Mouse (Mus musculus): ENCODE results near the gene Ipcef1. TPM values are rescaled to one million over a fixed set of nuclear protein-coding genes. Genes with fewer than 3 reads are reported as not detected.
A peak's percentile ranks its signal among the peaks of the same experiment; 100 is the strongest.
"Not testable (repeated sequence)": the region's sequence is repeated elsewhere in the genome, so short reads cannot be mapped to it uniquely, and the experiment has no call there.

Gene Ipcef1
- polyA plus RNA-seq, 1 experiment from 2014 or later, result 2.2 TPM

DNA sequence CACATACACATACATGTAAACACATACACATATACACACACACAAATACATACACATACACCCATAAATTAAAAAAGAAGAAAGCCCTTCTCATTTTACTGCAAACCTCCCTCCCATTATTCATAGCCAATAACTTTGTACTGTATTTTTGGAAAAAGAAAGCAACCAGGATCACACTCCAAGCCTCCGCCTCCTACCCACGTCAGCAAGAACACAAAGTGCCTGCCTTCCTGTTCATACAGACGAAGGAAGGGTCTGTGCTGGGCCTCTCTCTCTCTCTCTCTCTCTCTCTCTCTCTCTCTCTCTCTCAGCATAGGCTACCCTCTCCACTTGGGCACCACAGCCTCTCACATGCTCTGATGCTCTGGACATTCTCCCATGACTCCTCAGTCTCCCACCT, 156.5 kb downstream of the Ipcef1 start:
- ATAC-seq, result no peak
- Histone ChIP-seq H3K4me2 (ENCODE audit: low read length) (no peak overlapping the region), H3K36me3 (ENCODE audit: control insufficient read depth, insufficient read depth) (no peaks in the 10 kb centered on the region), H3K27ac (ENCODE audit: low read length) (no peak overlapping the region), H3K9ac (replicated peaks; ENCODE audit: low read depth, low read length) (no peak overlapping the region), H3K4me1 (replicated peaks; ENCODE audit: control insufficient read depth, insufficient read depth, low read length) (no peaks in the 10 kb centered on the region), H3K27me3 (replicated peaks; ENCODE audit: control insufficient read depth, insufficient read depth, low read length) (no peaks in the 10 kb centered on the region), H3K4me3 (replicated peaks; ENCODE audit: low read length) (no peak overlapping the region), H3K9me3 (ENCODE audit: control insufficient read depth, low read length) (no peaks in the 10 kb centered on the region)
- WGBS, result 69% methylated on average over 3 of the region's 3 CpGs

DNA sequence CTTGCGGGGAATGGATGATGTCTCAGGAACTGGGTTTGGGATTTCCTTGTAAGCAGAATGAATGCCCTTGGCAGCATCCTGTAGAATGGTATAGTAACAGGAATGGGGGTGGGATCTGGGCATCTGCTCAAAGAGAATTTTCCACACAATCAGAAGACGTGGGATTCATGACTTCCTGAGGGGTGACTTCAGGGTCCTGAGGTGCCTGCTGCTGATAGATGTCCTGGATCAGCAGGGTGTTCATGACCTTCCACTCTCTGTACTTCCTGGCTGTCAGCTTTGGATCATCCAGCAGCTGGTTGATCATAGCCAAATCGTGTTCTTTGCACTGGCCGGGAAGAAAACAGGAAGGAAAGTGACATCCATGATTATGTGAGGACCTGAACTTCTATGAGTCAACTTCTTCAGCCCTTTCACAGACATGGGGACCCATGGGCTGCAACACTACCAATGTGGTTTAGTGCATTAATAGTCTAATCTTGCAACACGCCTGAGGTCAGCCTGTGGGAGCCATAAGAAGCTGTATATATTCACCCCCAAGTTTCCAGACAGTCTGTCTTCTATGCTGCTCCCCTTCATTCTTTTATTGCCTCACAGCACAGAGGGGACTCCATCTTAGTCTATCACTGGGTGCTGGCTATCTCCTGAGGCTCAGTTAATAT, 161.8 kb downstream of the Ipcef1 start:
- H3K36me3 ChIP-seq (ENCODE audit: control insufficient read depth, insufficient read depth), result no peaks in the 10 kb centered on the region
- no peak overlapping the region for H3K27ac ChIP-seq (ENCODE audit: low read length)
- 79% methylated on average over 5 of the region's 5 CpGs for WGBS
- H3K9me3 ChIP-seq (ENCODE audit: control insufficient read depth, low read length), result no peaks in the 10 kb centered on the region
- H3K4me2 ChIP-seq (ENCODE audit: low read length), result no peak overlapping the region
- no peaks in the 10 kb centered on the region for H3K4me1 ChIP-seq (replicated peaks; ENCODE audit: control insufficient read depth, insufficient read depth, low read length)
- H3K9ac ChIP-seq (replicated peaks; ENCODE audit: low read depth, low read length), result no peak overlapping the region
- no peak for ATAC-seq
- H3K4me3 ChIP-seq (replicated peaks; ENCODE audit: low read length), result no peak overlapping the region
- H3K27me3 ChIP-seq (replicated peaks; ENCODE audit: control insufficient read depth, insufficient read depth, low read length), result no peaks in the 10 kb centered on the region

DNA sequence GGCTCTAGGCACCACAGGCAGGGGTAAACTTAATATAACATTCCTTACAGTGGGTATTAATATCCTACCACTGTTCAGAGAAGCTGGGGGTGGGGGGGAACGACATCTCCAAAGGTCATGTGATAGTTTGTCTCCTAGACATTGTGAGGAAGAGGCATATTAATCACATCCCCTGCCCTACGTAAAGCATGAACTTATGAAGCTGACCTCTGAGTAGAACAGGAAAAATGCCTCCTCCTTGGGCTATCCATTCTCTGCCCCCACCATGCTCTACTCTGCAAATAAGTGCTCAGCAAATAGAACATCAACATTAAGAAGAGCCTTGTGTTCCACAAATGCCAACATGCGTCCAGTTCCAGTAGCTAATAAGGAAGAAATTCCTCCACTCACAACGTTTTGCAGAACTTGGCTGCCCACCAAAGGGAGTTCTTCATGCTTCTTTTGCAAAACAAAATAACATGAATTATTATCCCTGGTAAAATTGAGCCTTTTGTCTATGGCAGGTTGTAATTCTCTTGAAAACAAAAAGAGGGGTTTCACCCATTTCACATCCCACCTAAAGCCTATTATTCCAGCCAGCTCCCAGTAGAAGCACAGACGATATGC, 162.5 kb downstream of the Ipcef1 start:
- Histone ChIP-seq H3K9me3 (ENCODE audit: control insufficient read depth, low read length) (no peaks in the 10 kb centered on the region), H3K9ac (replicated peaks; ENCODE audit: low read depth, low read length) (no peak overlapping the region), H3K4me1 (replicated peaks; ENCODE audit: control insufficient read depth, insufficient read depth, low read length) (no peaks in the 10 kb centered on the region), H3K27ac (ENCODE audit: low read length) (no peak overlapping the region), H3K4me3 (replicated peaks; ENCODE audit: low read length) (no peak overlapping the region), H3K4me2 (ENCODE audit: low read length) (no peak overlapping the region), H3K27me3 (replicated peaks; ENCODE audit: control insufficient read depth, insufficient read depth, low read length) (no peaks in the 10 kb centered on the region), H3K36me3 (ENCODE audit: control insufficient read depth, insufficient read depth) (no peaks in the 10 kb centered on the region)
- no peak for ATAC-seq
- 49% methylated on average over 5 of the region's 5 CpGs for WGBS

DNA sequence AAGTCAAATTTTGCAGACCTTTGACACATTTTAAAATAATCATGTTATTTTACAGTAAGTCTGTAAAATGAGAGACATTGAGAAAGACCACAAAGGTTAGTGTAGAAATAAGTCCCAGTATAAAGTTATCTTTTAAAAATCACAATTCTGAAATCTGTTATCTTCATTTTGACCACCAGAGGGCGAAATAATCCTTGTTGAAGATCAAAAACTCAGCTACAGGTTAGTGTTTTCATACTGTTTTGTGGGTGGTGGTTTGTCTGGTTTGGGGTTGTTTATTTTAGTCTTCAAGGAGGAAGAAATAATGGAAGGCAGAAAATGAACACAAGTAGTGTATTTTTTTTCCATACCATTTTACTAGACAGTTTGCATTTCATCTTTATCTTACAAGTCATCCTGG, 166.8 kb downstream of the Ipcef1 start:
- ATAC-seq, result peak; percentile 23; the same call in 1 of the 2 replicates
- Histone ChIP-seq H3K4me3 (replicated peaks; ENCODE audit: low read length) (no peak overlapping the region), H3K4me1 (replicated peaks; ENCODE audit: control insufficient read depth, insufficient read depth, low read length) (no peaks in the 10 kb centered on the region), H3K4me2 (ENCODE audit: low read length) (no peak overlapping the region), H3K36me3 (ENCODE audit: control insufficient read depth, insufficient read depth) (no peaks in the 10 kb centered on the region), H3K27me3 (replicated peaks; ENCODE audit: control insufficient read depth, insufficient read depth, low read length) (no peaks in the 10 kb centered on the region), H3K27ac (ENCODE audit: low read length) (no peak overlapping the region), H3K9ac (replicated peaks; ENCODE audit: low read depth, low read length) (no peak overlapping the region), H3K9me3 (ENCODE audit: control insufficient read depth, low read length) (no peaks in the 10 kb centered on the region)
- WGBS, result 0% methylated on average over 1 of the region's 1 CpGs

DNA sequence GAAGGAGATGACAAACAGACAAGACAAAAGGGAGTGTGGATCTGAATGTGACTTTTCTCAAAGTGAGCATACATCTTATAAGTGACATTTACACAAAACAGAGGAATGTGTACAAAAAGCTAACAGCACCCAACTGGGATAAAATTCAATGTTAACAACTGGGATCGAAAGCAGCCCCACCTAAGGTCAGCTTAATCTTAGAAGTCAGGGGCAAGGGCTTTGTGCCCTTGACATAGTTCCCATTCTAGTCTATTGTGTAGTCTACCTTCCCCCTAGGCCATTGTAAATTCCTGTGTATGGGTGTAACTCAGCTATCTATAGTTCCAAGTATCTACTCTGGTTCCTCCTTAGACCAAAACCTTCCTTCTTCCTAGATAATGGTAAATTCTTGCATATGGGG, 170.2 kb downstream of the Ipcef1 start:
- H3K36me3 ChIP-seq (ENCODE audit: control insufficient read depth, insufficient read depth); H3K9ac ChIP-seq (replicated peaks; ENCODE audit: low read depth, low read length); H3K4me1 ChIP-seq (replicated peaks; ENCODE audit: control insufficient read depth, insufficient read depth, low read length); H3K4me3 ChIP-seq (replicated peaks; ENCODE audit: low read length); H3K4me2 ChIP-seq (ENCODE audit: low read length); H3K27me3 ChIP-seq (replicated peaks; ENCODE audit: control insufficient read depth, insufficient read depth, low read length); ATAC-seq; H3K9me3 ChIP-seq (ENCODE audit: control insufficient read depth, low read length); H3K27ac ChIP-seq (ENCODE audit: low read length): not testable (repeated sequence)
- 96% methylated on average over 1 of the region's 1 CpGs for WGBS

DNA sequence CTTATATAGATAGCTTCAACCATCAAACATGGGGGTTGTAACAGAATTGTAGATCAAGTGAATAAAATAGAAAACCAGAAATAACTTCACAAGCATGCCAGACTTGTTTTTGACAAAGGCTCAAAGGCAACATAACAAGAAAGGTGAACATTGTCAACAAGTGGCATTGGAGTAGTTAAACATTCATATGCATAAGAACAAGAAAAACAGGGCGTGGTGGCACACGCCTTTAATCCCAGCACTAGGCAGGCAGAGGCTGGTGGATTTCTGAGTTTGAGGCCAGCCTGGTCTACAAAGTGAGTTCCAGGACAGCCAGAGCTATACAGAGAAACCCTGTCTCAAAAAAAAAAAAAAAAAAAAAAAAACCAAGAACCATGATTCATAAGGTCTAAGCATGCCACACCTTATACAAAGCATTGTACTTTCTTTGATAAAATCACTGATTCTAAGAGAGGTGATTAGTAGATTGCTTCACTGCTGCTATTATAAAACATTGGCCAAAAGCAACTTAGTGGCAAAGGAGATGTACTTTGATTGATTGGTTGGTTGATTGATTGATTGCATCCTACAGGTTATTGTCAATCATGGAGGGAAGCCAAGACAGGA, 173.9 kb downstream of the Ipcef1 start:
- Histone ChIP-seq H3K36me3 (ENCODE audit: control insufficient read depth, insufficient read depth) (no peaks in the 10 kb centered on the region), H3K4me2 (ENCODE audit: low read length) (no peak overlapping the region), H3K27me3 (replicated peaks; ENCODE audit: control insufficient read depth, insufficient read depth, low read length) (no peaks in the 10 kb centered on the region), H3K9ac (replicated peaks; ENCODE audit: low read depth, low read length) (no peak overlapping the region), H3K27ac (ENCODE audit: low read length) (no peak overlapping the region), H3K9me3 (ENCODE audit: control insufficient read depth, low read length) (no peaks in the 10 kb centered on the region), H3K4me1 (replicated peaks; ENCODE audit: control insufficient read depth, insufficient read depth, low read length) (no peaks in the 10 kb centered on the region), H3K4me3 (replicated peaks; ENCODE audit: low read length) (no peak overlapping the region)
- no peak for ATAC-seq
- 89% methylated on average over 2 of the region's 2 CpGs for WGBS

DNA sequence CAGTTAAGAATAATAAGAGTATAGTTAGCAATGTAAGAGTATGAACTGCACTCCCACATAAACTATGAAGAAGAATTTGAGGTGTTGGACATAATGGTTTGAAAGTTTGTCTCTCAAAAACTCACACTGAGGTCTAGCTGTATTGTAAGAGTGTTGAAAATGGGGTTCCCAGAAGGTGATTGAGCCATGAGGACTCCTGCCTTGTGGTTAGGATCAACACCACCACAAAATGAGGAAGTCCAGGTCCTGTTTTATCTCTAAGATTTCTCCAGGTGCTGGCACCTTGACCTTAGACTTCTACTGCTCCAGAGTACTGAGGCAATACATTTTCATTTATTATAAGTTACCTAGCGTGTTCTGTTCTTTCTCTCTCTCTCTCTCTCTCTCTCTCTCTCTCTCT, 178.4 kb downstream of the Ipcef1 start:
- no peaks in the 10 kb centered on the region for H3K27me3 ChIP-seq (replicated peaks; ENCODE audit: control insufficient read depth, insufficient read depth, low read length)
- ATAC-seq, result no peak
- H3K27ac ChIP-seq (ENCODE audit: low read length), result no peak overlapping the region
- no peak overlapping the region for H3K4me2 ChIP-seq (ENCODE audit: low read length)
- WGBS, result 85% methylated on average over 1 of the region's 1 CpGs
- H3K36me3 ChIP-seq (ENCODE audit: control insufficient read depth, insufficient read depth), result no peaks in the 10 kb centered on the region
- H3K9me3 ChIP-seq (ENCODE audit: control insufficient read depth, low read length), result peaks cover 3% of the 10 kb centered on the region; the same call in 1 of the 2 replicates
- H3K4me3 ChIP-seq (replicated peaks; ENCODE audit: low read length), result no peak overlapping the region
- 0 out of 2 replicates have a peak, but pooled peaks cover 2% of the 10 kb centered on the region for H3K4me1 ChIP-seq (replicated peaks; ENCODE audit: control insufficient read depth, insufficient read depth, low read length)
- H3K9ac ChIP-seq (replicated peaks; ENCODE audit: low read depth, low read length), result no peak overlapping the region

DNA sequence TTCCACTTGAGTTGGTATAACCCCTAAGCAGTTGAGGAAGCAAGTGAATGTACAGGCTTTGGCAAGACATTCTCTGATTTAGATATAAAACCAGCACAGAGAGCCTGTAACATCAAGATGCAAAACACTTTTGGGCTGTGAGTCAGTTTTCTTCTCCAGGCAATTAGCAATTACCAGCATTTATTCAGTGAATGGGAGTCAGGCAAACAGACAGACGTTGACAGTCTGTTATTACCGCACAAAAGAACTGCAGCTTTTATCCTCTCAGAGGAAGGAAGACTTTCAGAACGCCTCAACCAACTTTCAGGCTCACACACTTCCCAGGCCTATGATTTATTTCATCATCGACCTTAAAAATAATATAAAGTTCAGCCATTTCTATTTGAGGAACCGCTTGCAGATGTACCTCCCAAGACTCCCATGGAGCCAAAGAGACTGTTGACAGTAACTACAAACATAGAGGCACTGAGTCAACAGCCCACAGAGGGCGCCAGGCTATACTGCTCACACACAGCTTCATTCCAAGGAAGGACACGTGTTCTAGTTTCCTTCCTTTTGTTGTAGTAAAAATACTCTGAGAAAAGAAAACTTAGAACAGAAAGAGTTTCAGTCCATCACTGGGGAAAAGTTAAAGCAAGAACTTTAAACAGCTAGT, 180.7 kb downstream of the Ipcef1 start:
- Histone ChIP-seq H3K36me3 (ENCODE audit: control insufficient read depth, insufficient read depth) (no peaks in the 10 kb centered on the region), H3K4me3 (replicated peaks; ENCODE audit: low read length) (no peak overlapping the region), H3K27me3 (replicated peaks; ENCODE audit: control insufficient read depth, insufficient read depth, low read length) (no peaks in the 10 kb centered on the region), H3K4me2 (ENCODE audit: low read length) (no peak overlapping the region), H3K9ac (replicated peaks; ENCODE audit: low read depth, low read length) (no peak overlapping the region), H3K9me3 (ENCODE audit: control insufficient read depth, low read length) (peaks cover 8% of the 10 kb centered on the region; the same call in 1 of the 2 replicates), H3K27ac (ENCODE audit: low read length) (peak overlapping the region; percentile 41), H3K4me1 (replicated peaks; ENCODE audit: control insufficient read depth, insufficient read depth, low read length) (0 out of 2 replicates have a peak, but pooled peaks cover 2% of the 10 kb centered on the region)
- ATAC-seq, result peak; percentile 92
- 63% methylated on average over 7 of the region's 7 CpGs for WGBS

DNA sequence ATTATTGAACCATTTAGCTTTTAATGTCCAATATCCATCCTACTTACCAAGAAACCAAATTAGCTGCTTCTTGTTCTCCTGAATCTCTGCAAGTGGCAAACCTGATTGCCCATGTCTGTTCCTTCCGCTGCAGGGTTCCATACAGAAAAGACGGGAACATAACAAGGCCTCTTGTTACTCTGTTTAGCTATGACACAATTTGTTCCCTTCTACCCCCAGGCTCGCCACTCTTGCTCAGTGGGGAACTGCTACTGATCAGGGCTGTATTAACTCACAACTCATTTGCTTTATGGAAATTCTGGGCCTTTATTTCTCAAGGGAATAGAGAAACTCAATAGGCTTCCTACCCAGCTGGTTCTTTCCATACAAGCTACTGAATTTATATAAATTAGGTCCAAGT, 196.5 kb downstream of the Ipcef1 start:
- Histone ChIP-seq H3K27me3 (replicated peaks; ENCODE audit: control insufficient read depth, insufficient read depth, low read length) (no peaks in the 10 kb centered on the region), H3K4me2 (ENCODE audit: low read length) (no peak overlapping the region), H3K4me1 (replicated peaks; ENCODE audit: control insufficient read depth, insufficient read depth, low read length) (no peaks in the 10 kb centered on the region), H3K9me3 (ENCODE audit: control insufficient read depth, low read length) (no peaks in the 10 kb centered on the region), H3K27ac (ENCODE audit: low read length) (no peak overlapping the region), H3K36me3 (ENCODE audit: control insufficient read depth, insufficient read depth) (no peaks in the 10 kb centered on the region), H3K4me3 (replicated peaks; ENCODE audit: low read length) (no peak overlapping the region), H3K9ac (replicated peaks; ENCODE audit: low read depth, low read length) (no peak overlapping the region)
- 28% methylated on average over 3 of the region's 3 CpGs for WGBS
- ATAC-seq, result peak; percentile 79
